Mouse (Mus musculus) neural tube, postnatal 0 days (tissue): ENCODE results near the gene Gpr152. TPM values are rescaled to one million over a fixed set of nuclear protein-coding genes. Genes with fewer than 3 reads are reported as not detected.

ENCODE experiments used
- polyA plus RNA-seq: library from polyadenylated mRNA; unstranded; fragments of >200 nt; fragmentation: Nextera tagmentation; extraction: Ambion mirVana; gene quantifications from 2 replicates; pipeline ENCODE4 v1.2.1, GENCODE M21; 2015

Gene Gpr152
- not detected in 2 replicates for polyA plus RNA-seq

DNA sequence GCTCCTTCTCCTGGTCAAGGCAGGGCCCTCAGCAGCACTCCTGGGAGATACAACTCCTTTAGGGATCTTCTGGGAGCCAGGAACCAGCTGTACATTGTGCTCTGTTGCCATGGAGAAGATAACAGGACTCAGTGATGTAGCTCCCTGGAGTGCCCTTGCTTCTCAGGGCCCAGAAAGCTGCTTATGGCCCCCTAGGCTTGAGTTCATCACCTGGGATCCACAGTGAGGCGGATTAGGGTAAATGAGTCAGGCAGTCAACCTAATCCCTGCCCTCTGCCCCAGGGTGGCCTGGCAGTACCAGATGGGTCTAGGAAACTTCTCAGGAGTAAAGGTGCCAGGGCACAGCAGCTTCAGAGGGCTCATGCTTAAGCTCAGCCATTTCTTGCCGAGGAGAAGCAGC lies at the start of gene Gpr152:
TSS of gene Gpr152 (plus strand) at position 342 of the 400 bp plus-strand sequence.

DNA sequence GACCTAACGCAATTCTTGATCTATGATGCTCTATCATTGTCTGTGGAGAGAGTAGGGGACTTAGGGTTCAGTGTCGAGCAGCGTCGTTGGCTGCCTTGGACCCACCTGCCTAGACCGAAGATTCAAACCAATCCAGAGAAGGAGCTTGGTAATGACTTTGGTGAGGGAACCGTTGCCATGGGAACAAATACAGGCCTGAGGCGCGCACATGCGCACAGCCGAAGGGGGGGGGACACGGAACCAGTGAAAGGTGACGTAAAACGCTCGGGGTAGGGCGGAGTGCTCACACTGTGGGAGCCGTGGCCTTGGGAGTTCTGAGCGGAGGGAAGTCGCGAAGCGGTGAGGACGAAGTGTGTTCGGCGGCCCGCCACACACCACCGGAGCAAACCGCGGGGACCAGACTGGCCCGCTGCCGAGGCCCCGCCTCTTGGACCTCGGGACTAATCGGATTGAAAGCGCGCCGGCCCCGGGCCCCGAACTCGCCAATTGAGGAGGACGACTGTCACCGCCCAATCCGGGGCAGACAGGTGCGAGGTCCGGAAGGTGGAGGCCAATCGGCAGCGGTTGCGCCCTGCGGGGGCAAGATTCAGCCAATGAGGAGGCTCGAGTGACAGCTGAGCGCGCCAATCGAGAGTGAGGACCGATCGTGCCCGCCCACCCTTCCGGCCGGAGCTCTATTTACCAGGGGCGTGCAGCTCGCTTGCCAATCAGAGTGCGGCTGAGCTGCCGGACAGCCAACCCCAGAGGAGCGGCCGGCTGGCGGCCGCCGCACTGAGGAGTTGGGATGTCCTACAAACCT lies 42.7 kb upstream of the Gpr152 start, which contains the start of gene Cdk2ap2:
TSS of gene Cdk2ap2 (plus strand) at position 541 of the 799 bp plus-strand sequence.

DNA sequence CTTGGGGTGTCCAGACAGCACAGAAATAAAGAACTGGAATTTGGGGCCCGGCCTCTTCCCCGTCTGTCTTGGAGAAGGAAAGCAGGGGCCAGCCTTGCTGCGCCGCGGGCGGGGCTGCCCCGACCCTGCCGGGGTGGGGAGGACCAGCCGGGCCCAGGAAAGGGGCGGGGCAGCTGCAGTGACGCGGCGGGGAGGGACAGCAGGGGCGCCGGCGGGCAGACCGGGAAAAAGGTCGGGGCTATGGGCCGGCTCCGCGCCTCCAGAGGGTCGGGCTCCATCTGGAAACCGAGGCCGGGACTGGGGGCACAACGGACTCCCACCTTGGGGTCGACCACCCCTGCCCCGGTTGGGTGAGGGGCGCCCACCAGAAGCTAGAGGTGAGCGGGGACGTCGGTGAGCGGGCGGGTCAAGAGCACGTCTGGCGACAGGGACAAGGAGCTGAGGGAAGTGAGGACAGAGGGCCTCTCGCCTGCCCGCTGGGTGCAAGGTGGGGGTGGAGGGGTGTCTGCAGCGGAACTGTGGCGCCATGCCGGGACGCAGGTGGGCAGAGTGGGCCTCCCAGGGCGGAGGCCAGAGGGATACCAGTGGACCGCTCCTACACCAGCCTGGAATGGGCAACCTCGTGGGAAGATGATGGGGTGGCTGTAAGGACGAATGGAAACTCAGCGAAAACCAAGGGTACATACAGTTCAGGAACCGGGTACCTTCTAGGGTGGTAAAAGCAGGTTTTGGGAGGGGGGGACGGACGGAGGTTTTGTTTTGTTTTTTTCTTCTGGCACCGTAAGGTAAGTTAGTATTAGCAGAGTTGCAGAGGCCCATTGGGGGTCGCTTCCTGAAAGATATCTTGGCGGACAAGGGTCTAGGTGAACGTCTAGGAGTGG lies 39.5 kb upstream of the Gpr152 start, which contains the start of gene Pitpnm1:
TSS of gene Pitpnm1 (plus strand) at position 162 of the 881 bp plus-strand sequence.

DNA sequence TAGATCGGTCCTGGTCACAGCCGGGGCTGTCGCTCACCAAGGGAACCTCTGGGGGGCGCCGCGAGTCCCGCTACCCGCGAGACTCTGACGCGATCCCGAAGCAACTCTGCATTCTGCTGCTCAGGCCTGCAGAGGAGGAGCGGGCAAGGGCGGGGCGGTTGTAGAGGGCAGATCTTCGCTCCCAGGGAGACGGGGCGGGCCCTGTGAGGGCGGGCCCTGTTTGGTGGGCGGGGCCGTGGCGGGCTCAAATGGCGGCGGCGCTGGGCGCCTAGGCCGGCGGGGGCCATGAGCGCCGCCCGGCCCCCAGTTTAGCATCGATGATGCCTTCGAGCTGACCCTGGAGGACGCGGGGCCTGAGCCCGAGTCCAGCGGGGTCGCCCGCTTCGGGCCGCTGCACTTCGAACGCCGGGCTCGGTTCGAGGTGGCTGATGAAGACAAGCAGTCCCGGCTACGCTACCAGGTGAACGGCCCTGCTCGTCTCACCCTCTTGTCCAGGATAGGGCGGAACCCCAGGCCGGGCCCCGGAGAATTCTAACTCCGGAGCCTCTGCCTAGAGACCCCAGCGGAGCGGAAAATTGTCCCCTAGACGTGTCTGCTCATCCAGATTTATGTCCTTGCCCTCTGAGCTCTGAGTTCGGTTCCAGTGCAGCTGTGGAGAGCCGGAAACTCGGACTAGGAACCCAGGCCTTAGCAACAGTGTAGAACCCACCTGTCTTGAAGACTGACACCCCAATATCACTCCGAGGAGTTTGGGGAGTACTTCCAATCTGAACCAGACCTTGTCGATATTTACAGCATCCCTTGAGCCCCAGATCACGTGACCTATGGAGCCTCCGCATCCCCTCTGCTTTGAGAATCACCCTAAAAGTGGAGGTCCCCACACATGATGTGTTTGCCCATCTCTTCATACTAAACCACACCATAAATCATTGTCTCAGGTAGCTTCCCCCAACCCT lies 13.6 kb upstream of the Gpr152 start, which contains the start of gene Aip:
TSS of gene Aip (minus strand) at position 118 of the 956 bp plus-strand sequence.

DNA sequence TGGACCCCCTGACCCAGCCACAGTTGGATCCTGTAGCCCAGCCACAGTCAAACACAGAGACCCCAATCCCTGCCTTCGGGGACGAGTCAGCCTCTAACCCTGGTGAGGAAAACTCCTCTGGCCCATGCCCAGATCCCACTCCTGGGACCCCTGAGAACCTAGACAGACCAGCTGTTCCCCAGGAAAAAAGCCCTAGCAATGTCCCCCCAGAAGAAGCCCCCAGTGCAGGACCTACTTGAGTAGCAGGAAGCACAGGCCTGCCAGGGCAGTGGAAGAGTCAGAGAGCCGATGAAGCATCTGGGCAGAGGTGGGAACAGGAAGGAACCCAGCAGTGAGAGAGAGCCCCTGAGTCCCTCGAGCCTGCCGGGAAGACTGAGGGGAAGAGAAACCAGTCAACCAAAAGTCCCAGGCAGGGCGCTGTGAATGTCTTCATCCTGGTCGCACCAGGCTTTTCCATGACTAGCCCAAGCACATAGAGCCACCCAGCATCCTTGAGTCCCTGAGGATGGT lies 4.2 kb downstream of the Gpr152 start, which contains the start of gene Cabp4:
TSS of gene Cabp4 (minus strand) at position 275 of the 510 bp plus-strand sequence.

GRCm38 (mm10) chr19:4148491-4148806 lies 8.9 kb downstream of the Gpr152 start, which contains the start of gene Coro1b:
TSS of gene Coro1b (plus strand) at chr19:4148619.

GRCm38 (mm10) chr19:4153232-4153654 lies 13.7 kb downstream of the Gpr152 start, which contains the start of gene Ptprcap:
TSS of gene Ptprcap (plus strand) at chr19:4153604.

DNA sequence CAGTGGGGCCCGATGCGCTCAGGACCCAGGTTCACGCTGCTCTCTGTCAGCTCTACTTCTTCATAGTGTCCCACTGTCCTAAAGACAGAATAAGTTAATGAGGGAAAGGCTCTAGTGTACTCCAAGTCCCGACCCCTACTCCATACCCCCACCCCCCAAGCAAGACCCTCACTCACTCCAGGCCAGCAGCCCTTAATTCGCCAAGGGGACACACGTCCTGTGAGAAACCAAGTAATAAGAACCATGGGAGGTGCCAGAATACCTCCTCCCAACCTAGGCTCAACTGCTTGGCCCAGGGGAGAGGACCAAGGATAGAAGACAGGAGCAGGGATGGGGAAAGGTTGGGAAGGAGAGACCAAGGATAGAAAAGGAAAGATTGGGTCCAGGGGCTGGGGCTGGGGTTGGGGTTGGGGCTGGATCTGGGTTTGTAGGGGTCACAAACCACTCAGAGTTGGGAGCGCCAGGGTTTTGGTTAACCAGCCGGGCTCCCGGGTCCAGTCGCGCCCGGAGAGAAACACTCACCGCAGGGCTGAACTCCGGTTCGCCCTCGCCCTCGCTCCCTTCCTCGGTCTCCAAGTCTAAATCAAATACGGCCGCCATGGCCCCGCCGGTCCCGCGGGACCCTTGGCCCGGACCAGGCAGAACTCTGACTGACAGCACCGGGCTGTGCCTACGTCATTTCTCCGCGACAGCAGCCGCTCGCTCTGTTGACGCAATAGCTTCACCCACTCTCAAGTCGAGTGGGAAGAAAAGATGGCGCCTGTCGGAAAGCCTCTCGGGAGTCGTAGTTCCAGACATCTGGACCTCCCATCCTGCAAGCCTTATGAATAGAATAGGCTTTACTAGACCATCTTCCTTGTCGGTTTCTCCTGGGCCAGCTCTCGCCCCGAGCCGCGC lies 23.3 kb downstream of the Gpr152 start, which contains the start of gene Rps6kb2:
TSS of gene Rps6kb2 (minus strand) at position 709 of the 897 bp plus-strand sequence.

DNA sequence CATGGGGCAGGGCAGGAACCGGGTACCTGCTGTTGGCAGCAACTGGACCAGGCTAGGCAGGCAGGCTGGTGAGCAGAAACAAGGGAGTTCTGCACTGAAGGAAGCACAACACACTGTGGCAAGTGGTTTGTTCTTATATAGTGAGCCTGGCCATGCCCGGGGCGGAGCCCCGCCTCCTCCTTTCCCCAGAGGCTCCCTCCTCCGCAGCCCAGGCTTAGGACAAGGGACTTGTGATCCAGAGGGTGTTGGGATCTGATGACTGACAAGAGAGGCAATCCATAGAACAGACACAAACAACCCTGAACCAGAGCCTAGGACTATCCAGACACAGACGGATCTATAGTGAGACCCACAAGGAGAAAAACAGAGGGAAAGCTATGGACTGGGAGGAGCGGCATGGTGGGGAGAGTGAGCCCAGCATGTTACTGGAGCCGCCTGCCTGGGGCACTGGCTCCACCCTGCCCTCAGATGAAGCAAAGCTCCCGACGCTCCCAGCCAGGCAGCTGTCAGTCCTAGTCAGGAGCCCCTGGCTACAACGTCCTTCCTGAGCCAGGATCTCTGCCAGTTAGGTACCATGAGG lies 35.9 kb downstream of the Gpr152 start, which contains the start of gene Carns1:
TSS of gene Carns1 (minus strand) at position 112 of the 580 bp plus-strand sequence.

GRCm38 (mm10) chr19:4190831-4191334 lies 51.3 kb downstream of the Gpr152 start, which contains the start of gene Tbc1d10c:
TSS of gene Tbc1d10c (minus strand) at chr19:4191284.

DNA sequence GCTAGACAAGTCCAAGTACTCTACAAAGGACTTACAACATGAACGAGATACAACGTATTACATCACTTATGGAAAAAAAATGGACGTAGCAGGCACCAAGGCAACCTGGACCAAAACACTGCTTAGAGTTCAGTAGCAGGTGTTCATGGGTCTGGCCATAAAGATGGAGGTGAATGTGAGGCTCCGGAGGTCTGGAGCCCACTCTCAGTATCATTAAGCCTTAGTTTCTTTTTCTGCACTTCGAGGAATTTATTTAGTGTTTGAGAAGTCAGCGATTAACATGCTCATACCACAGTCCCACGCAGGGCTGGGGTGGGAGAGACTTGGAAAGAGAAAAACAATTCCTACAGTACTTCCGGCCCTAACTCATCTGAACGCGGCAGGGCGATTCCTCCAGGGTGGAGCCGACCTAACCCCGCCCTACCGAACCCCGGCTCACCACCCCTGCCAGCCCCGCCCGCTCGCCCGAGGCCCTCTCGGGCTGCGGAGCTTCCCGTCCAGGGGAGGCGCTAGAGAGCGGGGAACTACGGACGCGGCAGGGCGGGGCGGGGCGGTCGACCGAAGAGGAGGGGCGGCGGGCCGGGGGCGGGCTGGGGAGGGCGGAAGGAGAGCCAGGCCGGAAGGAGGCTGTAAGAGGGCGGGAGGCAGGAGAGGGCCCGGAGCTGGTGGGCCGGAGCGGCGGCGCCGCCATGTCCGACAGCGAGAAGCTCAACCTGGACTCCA lies 52.1 kb downstream of the Gpr152 start, which contains the start of gene Ppp1ca:
TSS of gene Ppp1ca (plus strand) at position 538 of the 723 bp plus-strand sequence.

Other genes starting within 250 kb of the Gpr152 start
- gene Tcirg1, start 232.7 kb upstream of the Gpr152 start, polyA plus RNA-seq, result 19.2 and 21.3 TPM in 2 replicates
- 418 and 427 TPM in 2 replicates for gene Ndufs8, start 227.0 kb upstream of the Gpr152 start, polyA plus RNA-seq
- 5.1 and 5.3 TPM in 2 replicates for gene Aldh3b1, start 210.0 kb upstream of the Gpr152 start, polyA plus RNA-seq
- gene Unc93b1, start 204.6 kb upstream of the Gpr152 start, polyA plus RNA-seq, result 18.9 and 23.6 TPM in 2 replicates
- gene Aldh3b3, start 181.1 kb upstream of the Gpr152 start, polyA plus RNA-seq, result not detected in 2 replicates
- gene Aldh3b2, start 167.5 kb upstream of the Gpr152 start, polyA plus RNA-seq, result 0.45 TPM in 2 replicates
- 4.4 and 5.1 TPM in 2 replicates for gene Acy3, start 153.2 kb upstream of the Gpr152 start, polyA plus RNA-seq
- gene Tbx10, start 147.0 kb upstream of the Gpr152 start, polyA plus RNA-seq, result 0.12 TPM in 1 of 2 replicates, not detected in the other
- 26.9 and 27.1 TPM in 2 replicates for gene Nudt8, start 139.2 kb upstream of the Gpr152 start, polyA plus RNA-seq
- gene Gm49405, start 139.2 kb upstream of the Gpr152 start, polyA plus RNA-seq, result 2.2 and 2.6 TPM in 2 replicates
- gene Doc2g, start 136.5 kb upstream of the Gpr152 start, polyA plus RNA-seq, result 3.2 TPM in 2 replicates
- 281 and 291 TPM in 2 replicates for gene Ndufv1, start 127.0 kb upstream of the Gpr152 start, polyA plus RNA-seq
- gene Gstp1, start 101.8 kb upstream of the Gpr152 start, polyA plus RNA-seq, result 590 and 603 TPM in 2 replicates
- 0.48 and 2.7 TPM in 2 replicates for gene Gstp2, start 93.8 kb upstream of the Gpr152 start, polyA plus RNA-seq
- gene Gstp3, start 80.2 kb upstream of the Gpr152 start, polyA plus RNA-seq, result not detected in 2 replicates
- not detected in 2 replicates for gene Cabp2, start 58.2 kb upstream of the Gpr152 start, polyA plus RNA-seq
- gene Cdk2ap2, start 42.6 kb upstream of the Gpr152 start, polyA plus RNA-seq, result 74.2 and 77.2 TPM in 2 replicates
- 90.8 and 110 TPM in 2 replicates for gene Pitpnm1, start 39.8 kb upstream of the Gpr152 start, polyA plus RNA-seq
- 103 and 106 TPM in 2 replicates for gene Aip, start 13.9 kb upstream of the Gpr152 start, polyA plus RNA-seq
- gene Cabp4, start 4.2 kb downstream of the Gpr152 start, polyA plus RNA-seq, result 0.26 and 0.76 TPM in 2 replicates
- gene Coro1b, start 8.8 kb downstream of the Gpr152 start, polyA plus RNA-seq, result 94.3 and 112 TPM in 2 replicates
- 0.70 TPM in 1 of 2 replicates, not detected in the other for gene Ptprcap, start 13.8 kb downstream of the Gpr152 start, polyA plus RNA-seq
- gene Rps6kb2, start 23.6 kb downstream of the Gpr152 start, polyA plus RNA-seq, result 41.9 and 53.4 TPM in 2 replicates
- gene Carns1, start 35.7 kb downstream of the Gpr152 start, polyA plus RNA-seq, result 6.2 and 6.6 TPM in 2 replicates
- 1.2 and 1.6 TPM in 2 replicates for gene Tbc1d10c, start 51.5 kb downstream of the Gpr152 start, polyA plus RNA-seq
- 572 and 576 TPM in 2 replicates for gene Ppp1ca, start 52.3 kb downstream of the Gpr152 start, polyA plus RNA-seq
- gene Rad9a, start 61.9 kb downstream of the Gpr152 start, polyA plus RNA-seq, result 14.9 and 15.7 TPM in 2 replicates
- 1.2 and 1.3 TPM in 2 replicates for gene Clcf1, start 74.5 kb downstream of the Gpr152 start, polyA plus RNA-seq
- not detected in 2 replicates for gene AC109138.7, start 74.6 kb downstream of the Gpr152 start, polyA plus RNA-seq
- 32.9 and 33.0 TPM in 2 replicates for gene Pold4, start 92.1 kb downstream of the Gpr152 start, polyA plus RNA-seq
- gene Ssh3, start 129.4 kb downstream of the Gpr152 start, polyA plus RNA-seq, result 18.8 and 24.1 TPM in 2 replicates
- gene Ankrd13d, start 143.3 kb downstream of the Gpr152 start, polyA plus RNA-seq, result 85.0 and 93.2 TPM in 2 replicates
- 37.0 and 46.2 TPM in 2 replicates for gene Grk2, start 166.4 kb downstream of the Gpr152 start, polyA plus RNA-seq